Mouse (Mus musculus): Measurements from ENCODE around the gene Raet1e. TPM values are rescaled to one million over a fixed set of nuclear protein-coding genes. Genes with fewer than 3 reads are reported as not detected.
A peak's percentile ranks its signal among the peaks of the same experiment; 100 is the strongest.
"Not testable (repeated sequence)": the region's sequence is repeated elsewhere in the genome, so short reads cannot be mapped to it uniquely, and the experiment has no call there.

Raet1e gene
- polyA plus RNA-seq, 1 experiment from 2014 or later = 3.2 TPM

DNA sequence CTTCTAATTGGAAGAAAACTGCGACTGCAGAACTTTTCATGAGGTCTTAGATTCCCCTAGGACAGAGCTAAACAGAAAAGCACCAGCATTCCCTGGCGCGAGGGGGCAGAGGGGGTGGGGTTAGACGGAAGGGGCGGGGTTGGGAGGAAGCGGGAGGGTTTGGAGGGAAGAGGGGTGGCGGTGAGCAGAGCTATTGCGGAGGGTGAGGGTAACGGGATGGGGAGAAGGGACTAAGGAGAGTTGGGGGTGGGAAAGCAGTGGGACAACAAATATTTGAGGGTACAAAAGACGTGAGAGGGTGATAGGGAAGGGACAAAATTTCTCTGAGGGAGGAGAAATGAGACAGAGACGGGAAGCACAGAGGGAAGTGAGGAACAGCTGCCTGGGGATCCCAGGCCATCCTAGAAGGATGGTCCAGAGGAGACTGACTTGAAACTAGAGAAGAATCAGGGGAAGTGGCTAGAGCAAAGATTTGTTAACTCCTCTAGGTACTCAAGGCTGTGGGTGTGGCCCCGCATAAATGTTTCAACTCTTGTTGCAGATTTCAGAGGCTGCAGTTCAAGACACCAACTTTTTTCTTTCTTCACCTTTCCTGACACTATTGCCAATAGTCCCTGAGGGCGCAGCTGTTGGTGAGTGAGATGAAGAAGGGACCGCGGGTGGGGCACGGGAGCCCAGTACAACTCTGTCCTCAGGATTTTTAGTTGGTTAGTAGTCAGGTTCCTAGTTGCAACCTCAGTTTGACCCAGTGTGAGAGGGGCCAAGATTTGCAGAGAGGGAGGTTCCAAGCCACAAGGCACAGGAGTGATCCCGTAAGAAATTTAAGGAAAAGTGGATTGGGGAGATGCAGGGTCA lies 15.2 kb downstream of the Raet1e start:
- not testable (repeated sequence) for H3K9ac ChIP-seq (ENCODE audit: low read depth, low read length); H3K4me1 ChIP-seq (replicated peaks; ENCODE audit: control insufficient read depth, insufficient read depth, low read length); H3K36me3 ChIP-seq (ENCODE audit: control insufficient read depth, insufficient read depth, low read length); H3K4me3 ChIP-seq (ENCODE audit: low read depth, low read length); H3K27me3 ChIP-seq (replicated peaks; ENCODE audit: control insufficient read depth, insufficient read depth, low read length); DNase-seq (ENCODE audit: low spot score); H3K27ac ChIP-seq (ENCODE audit: low read depth, low read length); H3K9me3 ChIP-seq (ENCODE audit: control insufficient read depth, low read length); ATAC-seq (replicated peaks; ENCODE audit: low FRiP score)
- 0 out of 2 replicates have a peak overlapping the region, but pooled peaks have one; percentile 14 for H3K4me2 ChIP-seq
- WGBS = 10% methylated on average over 11 of the region's 17 CpGs

GRCm38 (mm10) chr10:22174190-22174487 lies 15.8 kb downstream of the Raet1e start:
- not testable (repeated sequence) for H3K27me3 ChIP-seq (replicated peaks; ENCODE audit: control insufficient read depth, insufficient read depth, low read length); H3K9ac ChIP-seq (ENCODE audit: low read depth, low read length); H3K27ac ChIP-seq (ENCODE audit: low read depth, low read length); ATAC-seq (replicated peaks; ENCODE audit: low FRiP score); DNase-seq (ENCODE audit: low spot score); H3K4me1 ChIP-seq (replicated peaks; ENCODE audit: control insufficient read depth, insufficient read depth, low read length); H3K36me3 ChIP-seq (ENCODE audit: control insufficient read depth, insufficient read depth, low read length); H3K4me2 ChIP-seq; H3K4me3 ChIP-seq (ENCODE audit: low read depth, low read length); H3K9me3 ChIP-seq (ENCODE audit: control insufficient read depth, low read length)
- 71% methylated on average over 1 of the region's 2 CpGs for WGBS

DNA sequence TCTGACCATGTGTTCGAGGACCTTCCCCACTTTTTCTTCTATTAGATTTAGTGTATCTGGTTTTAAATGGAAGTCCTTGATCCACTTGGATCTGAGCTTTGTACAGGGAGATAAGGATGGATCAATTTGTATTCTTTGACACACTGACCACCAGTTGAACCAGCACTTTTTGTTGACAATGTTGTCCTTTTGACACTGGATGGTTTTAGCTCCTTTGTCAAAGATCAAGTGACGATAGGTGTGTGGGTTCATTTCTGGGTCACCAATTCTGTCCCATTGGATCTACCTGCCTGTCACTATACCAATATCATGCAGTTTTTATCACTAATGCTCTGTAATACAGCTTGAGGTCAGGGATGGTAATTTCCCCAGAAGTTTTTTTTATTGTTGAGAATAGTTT lies 18.1 kb downstream of the Raet1e start:
- not testable (repeated sequence) for H3K27ac ChIP-seq (ENCODE audit: low read depth, low read length); DNase-seq (ENCODE audit: low spot score); H3K9ac ChIP-seq (ENCODE audit: low read depth, low read length); H3K4me3 ChIP-seq (ENCODE audit: low read depth, low read length); H3K27me3 ChIP-seq (replicated peaks; ENCODE audit: control insufficient read depth, insufficient read depth, low read length); H3K36me3 ChIP-seq (ENCODE audit: control insufficient read depth, insufficient read depth, low read length); H3K4me2 ChIP-seq; H3K4me1 ChIP-seq (replicated peaks; ENCODE audit: control insufficient read depth, insufficient read depth, low read length); ATAC-seq (replicated peaks; ENCODE audit: low FRiP score); H3K9me3 ChIP-seq (ENCODE audit: control insufficient read depth, low read length)
- 59% methylated on average over 2 of the region's 2 CpGs for WGBS

- WGBS = 16% methylated on average over 6 of the region's 10 CpGs
- ATAC-seq (replicated peaks; ENCODE audit: low FRiP score); H3K4me2 ChIP-seq; H3K9me3 ChIP-seq (ENCODE audit: control insufficient read depth, low read length); DNase-seq (ENCODE audit: low spot score); H3K27ac ChIP-seq (ENCODE audit: low read depth, low read length); H3K4me3 ChIP-seq (ENCODE audit: low read depth, low read length); H3K27me3 ChIP-seq (replicated peaks; ENCODE audit: control insufficient read depth, insufficient read depth, low read length); H3K36me3 ChIP-seq (ENCODE audit: control insufficient read depth, insufficient read depth, low read length); H3K4me1 ChIP-seq (replicated peaks; ENCODE audit: control insufficient read depth, insufficient read depth, low read length); H3K9ac ChIP-seq (ENCODE audit: low read depth, low read length): not testable (repeated sequence)
These were observed 32.7 kb downstream of the Raet1e start for GRCm38 (mm10) chr10:22191035-22191434.

DNA sequence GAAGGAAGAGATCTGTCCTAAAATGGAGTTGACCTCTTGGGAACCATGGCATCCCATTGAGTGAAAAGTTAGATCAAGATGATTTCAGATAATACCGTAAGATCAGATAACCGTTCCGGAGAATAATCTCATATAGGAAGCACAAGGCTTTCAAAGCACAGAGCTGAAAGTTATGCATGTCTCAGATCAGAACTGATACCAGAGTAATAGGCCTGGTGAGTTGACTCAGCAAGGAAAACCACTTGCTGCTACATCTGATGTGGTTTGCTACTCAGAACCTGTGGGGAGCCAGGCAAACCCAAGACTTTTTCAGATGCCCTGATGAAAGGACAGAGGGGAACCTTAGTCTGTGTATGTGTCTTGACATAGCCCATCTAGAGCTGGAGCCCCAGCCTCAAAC lies 43.0 kb downstream of the Raet1e start:
- H3K36me3 ChIP-seq (ENCODE audit: control insufficient read depth, insufficient read depth, low read length); H3K27ac ChIP-seq (ENCODE audit: low read depth, low read length); H3K9ac ChIP-seq (ENCODE audit: low read depth, low read length); DNase-seq (ENCODE audit: low spot score); H3K9me3 ChIP-seq (ENCODE audit: control insufficient read depth, low read length); ATAC-seq (replicated peaks; ENCODE audit: low FRiP score); H3K4me3 ChIP-seq (ENCODE audit: low read depth, low read length); H3K27me3 ChIP-seq (replicated peaks; ENCODE audit: control insufficient read depth, insufficient read depth, low read length); H3K4me2 ChIP-seq; H3K4me1 ChIP-seq (replicated peaks; ENCODE audit: control insufficient read depth, insufficient read depth, low read length): not testable (repeated sequence)
- WGBS = no CpG with 5 or more reads among the region's 3 CpGs

GRCm38 (mm10) chr10:22202784-22203583 lies 44.6 kb downstream of the Raet1e start:
- not testable (repeated sequence) for H3K27me3 ChIP-seq (replicated peaks; ENCODE audit: control insufficient read depth, insufficient read depth, low read length); H3K4me1 ChIP-seq (replicated peaks; ENCODE audit: control insufficient read depth, insufficient read depth, low read length); DNase-seq (ENCODE audit: low spot score); H3K9ac ChIP-seq (ENCODE audit: low read depth, low read length); H3K4me2 ChIP-seq; H3K4me3 ChIP-seq (ENCODE audit: low read depth, low read length); H3K27ac ChIP-seq (ENCODE audit: low read depth, low read length); H3K9me3 ChIP-seq (ENCODE audit: control insufficient read depth, low read length); H3K36me3 ChIP-seq (ENCODE audit: control insufficient read depth, insufficient read depth, low read length); ATAC-seq (replicated peaks; ENCODE audit: low FRiP score)
- WGBS = no CpG with 5 or more reads among the region's 2 CpGs

- not testable (repeated sequence) for DNase-seq (ENCODE audit: low spot score); H3K27me3 ChIP-seq (replicated peaks; ENCODE audit: control insufficient read depth, insufficient read depth, low read length); H3K4me2 ChIP-seq; H3K4me1 ChIP-seq (replicated peaks; ENCODE audit: control insufficient read depth, insufficient read depth, low read length); H3K27ac ChIP-seq (ENCODE audit: low read depth, low read length); H3K4me3 ChIP-seq (ENCODE audit: low read depth, low read length); H3K36me3 ChIP-seq (ENCODE audit: control insufficient read depth, insufficient read depth, low read length); H3K9ac ChIP-seq (ENCODE audit: low read depth, low read length); H3K9me3 ChIP-seq (ENCODE audit: control insufficient read depth, low read length); ATAC-seq (replicated peaks; ENCODE audit: low FRiP score)
- 50% methylated on average over 1 of the region's 1 CpGs for WGBS
These were observed 48.1 kb downstream of the Raet1e start for GRCm38 (mm10) chr10:22206443-22206842.

- whole genome bisulfite sequencing = 1% methylated on average over 7 of the region's 11 CpGs
- H3K36me3 ChIP-seq (ENCODE audit: control insufficient read depth, insufficient read depth, low read length); H3K27me3 ChIP-seq (replicated peaks; ENCODE audit: control insufficient read depth, insufficient read depth, low read length); DNase-seq (ENCODE audit: low spot score); H3K9ac ChIP-seq (ENCODE audit: low read depth, low read length); H3K4me3 ChIP-seq (ENCODE audit: low read depth, low read length); H3K4me1 ChIP-seq (replicated peaks; ENCODE audit: control insufficient read depth, insufficient read depth, low read length); H3K27ac ChIP-seq (ENCODE audit: low read depth, low read length); H3K9me3 ChIP-seq (ENCODE audit: control insufficient read depth, low read length); H3K4me2 ChIP-seq: not testable (repeated sequence)
- ATAC-seq (replicated peaks; ENCODE audit: low FRiP score) = peak; percentile 54
These were observed 53.8 kb downstream of the Raet1e start for GRCm38 (mm10) chr10:22212012-22212696.
